Mouse (Mus musculus) urinary bladder, postnatal 4 days (tissue): ENCODE data around the gene Esr2.
A peak's percentile ranks its signal among the peaks of the same experiment; 100 is the strongest.
"Not testable (repeated sequence)": the region's sequence is repeated elsewhere in the genome, so short reads cannot be mapped to it uniquely, and the experiment has no call there.

Experiments used
- DNase-seq, 2 experiments: peaks; one replicate each; pipeline ENCODE4 v3.0.0; 2021 to 2022; ENCODE audit warnings: low spot score in 2 of 2

The Esr2 gene

DNA sequence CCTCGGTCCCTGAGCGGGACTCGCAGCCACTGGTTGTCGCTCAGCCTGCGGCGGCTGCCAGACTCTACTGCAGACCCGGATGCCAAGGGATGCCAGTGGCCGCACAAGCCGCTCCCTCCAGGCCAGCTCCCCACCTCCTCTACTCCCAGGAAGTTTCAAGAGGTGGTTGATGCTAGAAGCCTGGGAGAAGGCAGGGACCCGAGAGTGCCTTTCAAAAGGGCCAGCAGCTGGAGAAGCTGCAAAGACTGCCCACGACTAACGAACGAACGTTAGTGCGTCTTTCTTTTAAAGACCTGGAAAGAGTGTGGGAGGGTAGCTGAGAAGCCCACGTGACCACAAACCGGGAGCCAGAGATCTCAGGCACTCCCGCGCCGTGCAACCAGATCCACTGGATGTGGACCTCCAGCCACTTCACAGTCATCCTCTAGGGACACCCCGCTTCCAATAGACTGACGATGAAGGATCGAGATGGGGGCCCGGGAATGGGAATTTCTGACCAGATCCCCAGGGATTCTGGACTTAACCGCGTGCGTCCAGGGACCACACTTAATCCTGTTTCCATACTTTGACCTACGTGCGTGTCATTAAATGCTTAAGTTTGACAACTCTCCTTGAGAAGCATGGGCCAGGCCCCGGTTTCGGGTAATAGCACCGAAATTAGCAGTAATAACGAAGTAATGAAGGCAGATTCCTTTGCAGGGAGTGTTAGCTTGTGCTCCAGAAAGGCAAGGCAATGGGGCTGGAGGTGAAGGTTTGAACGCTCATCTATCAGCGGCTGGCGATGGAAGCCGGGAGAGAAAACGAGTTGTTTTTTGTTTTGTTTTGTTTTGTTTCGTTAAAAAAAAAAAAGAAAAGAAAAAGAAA lies at the start of gene Esr2:
Gene Esr2, minus strand, starts transcription at position 260 of the 864 bp plus-strand sequence.
- no peak for DNase-seq

DNA sequence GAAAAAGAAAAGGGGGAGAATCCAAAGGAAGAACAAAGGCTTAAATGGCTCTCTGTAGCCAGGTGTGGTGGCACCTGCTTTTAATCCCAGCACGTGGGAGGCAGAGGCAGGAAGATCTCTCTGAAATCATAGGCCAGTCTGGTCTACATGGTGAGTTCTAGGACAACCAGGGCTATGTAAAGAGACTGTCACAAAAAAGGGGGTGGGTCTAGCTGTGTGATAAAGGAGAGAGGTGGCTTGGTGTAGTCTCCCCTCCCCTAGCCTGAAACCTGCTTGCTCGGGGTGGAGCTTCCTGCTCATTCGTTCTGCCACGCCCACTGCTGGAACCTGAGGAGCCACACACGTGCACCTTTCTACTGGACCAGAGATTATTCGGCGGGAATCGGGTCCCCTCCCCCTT lies 45.0 kb upstream of the Esr2 start:
- DNase-seq: not testable (repeated sequence)

DNA sequence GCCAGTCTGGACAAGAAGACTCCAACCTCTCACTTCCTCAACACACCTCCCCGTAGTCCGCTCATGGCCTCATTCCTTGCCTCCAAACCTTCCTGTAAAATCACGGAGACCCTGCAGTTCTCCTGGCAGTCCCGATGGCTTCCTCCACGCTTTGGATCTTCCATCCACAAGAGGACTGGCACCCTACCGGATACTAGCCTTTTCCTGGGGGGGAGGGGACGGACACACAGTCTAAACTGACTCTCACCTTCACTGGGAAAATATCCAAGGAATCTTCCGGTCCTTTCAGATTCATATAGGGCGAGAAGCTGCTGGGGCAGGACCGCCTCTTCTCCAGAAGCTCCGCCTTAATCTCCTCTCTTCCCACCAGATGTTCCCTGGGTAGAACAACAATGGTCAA lies 39.7 kb upstream of the Esr2 start:
- DNase-seq: no peak

DNA sequence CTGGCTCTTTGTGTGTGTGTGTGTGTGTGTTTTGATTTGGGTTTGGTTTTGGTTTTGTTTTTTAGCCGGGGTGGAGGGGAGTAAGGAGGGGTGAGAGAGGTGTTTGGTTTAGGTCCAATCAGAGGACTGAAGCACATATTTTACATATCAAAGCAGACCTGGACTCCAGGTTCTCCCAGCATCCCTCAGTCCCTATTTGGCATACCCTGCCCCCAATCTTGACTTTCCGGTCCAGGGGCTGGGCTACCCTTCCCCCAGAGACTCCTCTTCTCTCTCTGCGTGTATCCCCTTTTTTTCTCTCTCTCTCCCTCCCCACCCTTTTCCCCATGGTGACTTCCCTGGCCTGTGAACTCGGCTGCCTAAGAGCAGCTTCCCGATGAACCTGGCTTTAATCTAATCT lies 38.1 kb upstream of the Esr2 start:
- DNase-seq: no peak

DNA sequence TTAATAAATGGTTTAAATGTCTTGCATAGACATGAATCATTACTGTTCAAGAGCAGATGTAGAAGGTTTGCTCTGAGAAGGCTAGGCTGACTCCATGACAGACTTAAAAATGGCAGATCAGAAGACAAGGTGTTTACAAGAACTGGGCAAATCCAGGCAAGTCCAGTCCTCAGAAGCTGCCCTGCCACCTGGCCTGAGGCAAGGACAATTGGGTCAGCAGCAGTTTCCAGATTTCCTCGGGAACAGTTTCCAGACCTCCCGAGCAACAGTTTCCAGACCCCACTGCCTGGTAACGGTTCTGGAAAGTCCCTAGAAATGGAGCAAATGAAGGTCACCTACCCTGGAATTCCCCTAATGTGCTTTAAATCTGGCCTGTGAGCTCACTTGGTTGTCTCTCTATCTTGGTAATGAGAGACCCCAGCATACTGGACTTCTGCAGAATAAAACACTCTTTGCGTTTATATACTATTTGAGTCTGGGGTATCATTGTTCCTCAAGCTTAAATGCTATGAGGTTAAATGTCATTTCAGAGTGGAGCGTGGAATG lies 32.4 kb upstream of the Esr2 start:
- no peak for DNase-seq

DNA sequence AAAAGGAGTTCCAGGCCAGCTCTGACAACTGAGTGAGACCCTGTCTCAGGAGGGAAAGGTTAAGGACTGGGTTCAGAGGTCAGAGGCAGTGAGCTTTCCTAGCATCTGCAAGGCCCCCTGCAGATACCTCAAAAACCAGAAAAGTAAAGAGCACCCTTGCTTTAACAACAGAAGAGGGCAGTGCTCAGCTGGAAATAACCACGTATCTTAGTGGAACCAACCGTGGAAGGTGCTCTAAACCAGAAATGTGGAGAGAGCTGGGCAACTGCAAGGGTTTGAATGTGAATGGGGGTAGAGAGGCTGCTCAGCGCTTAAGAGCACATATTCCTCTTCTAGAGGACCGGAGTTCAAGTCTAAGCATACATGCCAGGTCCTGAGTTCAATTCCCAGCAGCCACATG lies 23.3 kb upstream of the Esr2 start:
- no peak for DNase-seq

DNA sequence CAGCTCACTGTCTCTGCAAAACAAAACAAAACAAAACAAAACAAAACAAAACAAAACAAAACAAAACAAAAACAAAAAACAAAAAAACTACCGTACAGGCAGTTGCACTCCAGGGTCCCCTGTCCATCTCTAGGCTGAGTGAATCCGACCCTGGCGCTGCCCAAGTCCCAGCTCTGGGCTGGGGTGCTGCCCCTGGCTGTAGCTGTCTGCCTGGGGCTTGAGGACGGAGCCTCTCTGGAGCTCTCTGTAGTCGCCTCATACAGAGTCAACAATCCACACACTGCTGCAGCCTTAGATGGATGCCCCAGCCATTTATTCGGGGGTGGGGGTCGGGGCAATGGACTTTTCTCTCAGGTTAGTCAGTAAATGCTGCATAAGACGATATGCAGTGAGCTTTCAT lies 20.0 kb upstream of the Esr2 start:
- DNase-seq: no peak

DNA sequence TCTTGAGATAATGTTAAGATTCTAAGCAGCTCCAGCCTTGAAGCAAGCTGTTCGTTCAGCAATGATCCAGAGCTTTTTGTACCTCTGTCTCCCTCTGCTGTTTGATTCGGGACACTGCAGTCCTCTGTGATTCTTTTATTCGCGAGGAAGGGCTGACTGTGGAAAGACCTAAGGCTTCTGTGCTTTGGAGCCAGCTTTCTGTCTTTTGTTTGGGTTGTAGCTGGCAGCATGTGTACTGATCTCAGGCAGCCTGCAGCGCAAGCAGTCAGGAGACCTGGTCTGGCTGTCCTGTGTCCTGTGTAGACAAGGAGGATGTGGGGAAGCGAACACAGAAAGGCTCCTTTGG lies 19.6 kb upstream of the Esr2 start:
- DNase-seq: peak; percentile 63 to 68

DNA sequence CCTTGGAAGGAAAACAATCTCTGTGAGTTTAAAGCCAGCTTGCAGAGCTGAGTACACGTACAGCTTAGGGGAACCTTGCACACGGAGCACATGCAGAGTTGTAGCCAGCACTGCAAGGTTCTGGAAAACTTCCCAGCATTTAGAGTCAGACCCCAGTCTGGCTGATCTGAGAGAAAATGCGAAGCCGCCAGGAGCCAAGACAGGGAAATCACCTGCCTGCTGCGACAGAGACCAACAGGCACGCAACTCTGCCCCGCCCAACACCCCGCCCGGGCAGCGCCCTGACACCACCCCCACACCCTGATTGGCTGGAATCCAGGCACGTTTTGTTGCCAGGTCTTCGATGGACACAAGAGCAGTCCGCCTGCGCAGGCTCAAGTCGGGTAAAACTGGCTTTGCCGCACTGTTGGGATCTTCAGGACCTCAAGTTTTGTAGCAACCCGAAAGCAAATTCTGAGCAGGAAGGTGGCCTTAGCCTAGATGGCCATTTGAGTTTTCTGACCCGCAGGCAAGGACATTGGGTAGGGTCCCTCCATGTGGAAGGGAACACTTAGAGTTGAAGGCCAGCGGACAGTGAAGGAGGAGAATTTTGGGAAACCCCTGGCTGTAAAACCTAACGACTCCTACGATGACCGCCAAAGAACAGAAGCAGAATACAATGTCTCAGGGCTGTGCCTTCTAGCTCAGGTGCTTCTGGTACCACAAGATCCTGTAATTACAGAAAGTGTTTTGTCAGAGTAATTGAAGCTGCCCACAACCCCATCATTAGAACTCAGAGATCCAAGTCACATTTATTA lies 19.1 kb upstream of the Esr2 start:
- peak; percentile 83 to 92 for DNase-seq

DNA sequence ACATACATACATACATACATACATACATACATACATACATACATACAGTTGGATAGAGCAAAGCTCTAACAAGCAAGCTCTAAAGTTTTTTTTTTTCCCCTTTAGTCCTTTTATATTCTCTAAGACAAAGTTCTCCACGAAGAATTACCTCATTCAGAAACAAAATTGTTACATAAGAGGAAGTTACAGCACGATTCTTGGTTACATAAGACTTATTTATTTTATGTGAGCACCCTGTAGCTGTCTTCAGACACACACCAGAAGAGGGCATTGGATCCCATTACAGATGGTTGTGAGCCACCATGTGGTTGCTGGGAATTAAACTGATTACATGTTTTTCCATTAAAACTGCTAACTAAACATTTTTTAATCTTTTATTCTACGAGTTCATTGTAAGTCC lies 17.5 kb upstream of the Esr2 start:
- no peak for DNase-seq

DNA sequence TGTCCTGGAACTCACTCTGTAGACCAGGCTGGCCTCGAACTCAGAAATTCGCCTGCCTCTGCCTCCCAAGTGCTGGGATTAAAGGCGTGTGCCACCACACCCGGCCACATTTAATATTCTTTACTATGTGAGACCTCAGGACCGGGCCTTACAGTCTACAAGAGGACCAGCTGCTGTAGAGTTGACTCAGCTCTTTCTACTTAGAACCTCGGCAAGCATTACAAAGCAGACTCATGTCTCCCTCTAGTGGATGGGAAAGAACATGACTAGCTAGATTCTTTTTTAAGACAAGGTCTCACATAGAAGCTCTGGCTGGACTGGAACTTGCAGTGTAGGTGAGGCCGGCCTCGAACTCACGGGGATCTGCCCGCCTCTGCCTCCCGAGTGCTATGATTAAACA lies 13.9 kb upstream of the Esr2 start:
- no peak for DNase-seq

DNA sequence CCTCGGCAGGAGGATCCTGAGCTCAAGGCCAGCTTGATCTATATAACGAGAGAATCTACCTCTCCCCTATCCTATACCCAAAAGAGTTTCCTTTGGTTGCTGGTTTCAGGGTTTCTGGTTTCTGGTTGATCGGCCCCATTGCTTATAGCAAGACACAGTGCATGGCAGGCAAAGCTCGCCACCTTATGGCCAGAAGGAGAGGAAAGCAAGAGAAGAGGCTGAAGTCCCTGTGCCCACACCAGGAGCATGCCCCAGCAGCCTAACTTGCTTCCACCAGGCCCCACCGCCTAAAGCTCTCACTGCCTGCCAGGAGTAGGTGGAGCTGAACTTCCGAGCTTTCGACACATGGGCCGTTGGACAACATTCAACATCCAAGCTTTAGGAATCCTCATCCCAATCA lies 10.8 kb upstream of the Esr2 start:
- DNase-seq: no peak

DNA sequence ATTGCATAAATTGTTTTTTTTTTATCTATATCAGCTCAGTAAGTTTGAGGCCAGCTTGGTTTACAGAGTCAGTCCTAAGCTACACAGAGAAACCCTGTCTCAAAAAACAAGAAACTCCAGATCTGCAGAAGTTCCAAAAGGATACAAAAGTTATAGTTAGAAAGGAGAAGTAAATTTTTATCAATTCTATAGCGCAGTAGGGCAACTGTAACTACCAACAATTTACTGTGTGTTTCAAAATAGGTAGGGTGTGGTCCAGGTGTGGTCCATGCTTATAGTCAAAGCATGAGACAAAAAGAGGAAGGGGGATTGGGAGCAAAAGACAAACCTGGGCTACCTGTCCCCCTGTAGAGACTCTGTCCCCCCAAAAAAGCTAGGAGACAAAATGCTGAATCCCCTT lies 9.4 kb upstream of the Esr2 start:
- no peak for DNase-seq

DNA sequence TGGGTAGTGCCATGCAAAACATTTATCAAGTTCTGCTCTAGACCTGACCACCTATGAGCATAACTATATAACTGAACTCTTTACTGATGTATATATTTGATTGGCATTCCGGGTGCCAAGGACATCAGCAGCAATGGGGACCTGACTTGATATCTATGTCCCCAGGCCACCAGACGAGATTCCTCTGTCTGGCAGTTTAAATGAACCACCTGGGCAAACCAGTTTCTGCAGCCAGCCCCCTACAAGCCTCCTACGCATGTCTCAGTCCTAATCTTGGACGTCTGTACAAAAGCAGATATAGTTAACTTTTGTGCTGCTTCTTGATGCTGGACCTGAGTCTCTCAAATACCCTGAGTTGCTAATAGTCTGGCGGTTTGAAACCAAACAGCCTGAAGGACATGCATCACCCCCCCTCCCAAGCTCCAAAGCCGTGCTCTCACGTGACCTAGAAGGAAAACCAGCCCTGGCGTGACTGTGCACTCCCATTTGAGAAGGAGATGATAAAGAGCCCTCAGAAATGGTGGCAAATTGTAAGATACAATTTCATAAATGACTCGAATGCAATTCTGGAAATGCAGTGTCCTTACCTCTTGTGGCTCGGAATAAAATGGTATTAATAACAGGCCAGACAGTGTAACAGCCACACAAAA lies 8.2 kb upstream of the Esr2 start:
- no peak for DNase-seq

DNA sequence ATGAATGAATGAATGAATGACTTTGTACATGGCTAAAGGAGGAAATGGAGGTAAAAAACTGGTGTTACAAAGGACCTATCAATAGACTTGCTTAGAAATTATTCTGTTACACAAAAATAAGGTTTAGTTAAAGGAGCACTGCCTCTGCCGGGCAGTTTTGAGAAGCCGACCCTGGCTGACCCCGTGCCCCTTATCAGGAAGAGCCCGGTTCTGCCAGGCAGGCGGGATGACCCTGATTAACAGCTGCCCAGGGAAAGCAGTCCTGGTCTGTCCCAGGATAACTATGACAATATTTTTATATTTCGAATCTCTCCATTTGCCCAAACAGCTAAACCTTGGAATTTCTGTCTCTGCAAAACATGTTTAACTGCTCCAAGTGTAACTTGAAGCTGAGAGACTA lies 7.2 kb upstream of the Esr2 start:
- no peak for DNase-seq

DNA sequence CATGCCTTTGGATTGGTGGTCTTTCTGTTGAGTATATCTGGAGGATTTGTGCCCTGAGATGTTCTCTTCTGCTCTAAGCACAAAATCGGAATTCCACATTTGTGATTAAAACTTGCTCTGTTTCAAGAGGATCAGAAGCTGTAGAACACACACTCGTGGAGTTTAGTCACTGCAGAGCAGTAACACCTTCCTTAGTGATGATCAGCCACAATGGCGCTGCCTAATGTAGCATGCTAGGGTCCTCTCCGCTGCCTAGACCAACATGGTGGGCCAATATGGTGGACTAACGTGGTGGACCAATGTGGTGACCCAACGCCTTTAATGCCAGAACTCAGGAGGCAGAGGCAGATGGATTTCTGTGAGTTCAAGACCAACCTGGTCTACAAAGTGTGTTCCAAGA lies 5.8 kb upstream of the Esr2 start:
- DNase-seq: no peak

DNA sequence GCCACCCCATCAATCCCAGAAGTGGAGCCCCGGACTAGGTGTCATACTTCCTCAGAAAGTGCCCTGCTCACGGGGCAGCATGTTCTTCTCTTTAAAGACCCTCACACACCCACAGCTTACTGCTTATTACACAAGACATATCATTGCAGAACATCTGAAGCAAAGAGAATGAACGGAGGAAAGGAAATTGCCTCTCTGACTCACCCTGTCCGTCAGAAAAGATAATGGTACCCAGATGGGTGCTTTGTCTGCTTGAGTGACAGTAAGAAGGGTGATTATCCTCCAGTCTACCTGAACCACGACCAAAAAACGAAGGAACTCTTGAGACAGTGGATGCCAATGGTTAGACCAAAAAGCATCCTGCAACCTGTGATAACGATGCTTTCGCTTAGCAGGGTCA lies 4.4 kb upstream of the Esr2 start:
- DNase-seq: no peak

DNA sequence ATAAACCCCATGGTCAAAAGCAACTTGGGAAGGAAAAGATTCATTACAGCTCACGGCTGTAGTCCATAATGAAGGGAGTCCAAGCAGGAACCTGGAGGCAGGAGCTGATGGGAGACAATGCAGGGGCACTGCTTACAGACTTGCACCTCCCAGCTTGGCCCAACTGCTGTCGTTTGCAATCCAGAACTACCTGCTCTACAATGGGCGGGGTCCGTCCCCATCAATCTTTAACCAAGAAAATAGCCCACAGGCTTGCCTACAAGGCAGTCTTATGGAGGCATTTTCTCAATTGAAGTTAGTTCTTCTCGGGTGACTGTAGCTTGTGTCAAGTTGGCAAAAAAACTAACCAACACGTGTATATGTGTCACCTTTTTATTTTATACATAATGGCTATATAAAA lies 3.4 kb upstream of the Esr2 start:
- no peak for DNase-seq

DNA sequence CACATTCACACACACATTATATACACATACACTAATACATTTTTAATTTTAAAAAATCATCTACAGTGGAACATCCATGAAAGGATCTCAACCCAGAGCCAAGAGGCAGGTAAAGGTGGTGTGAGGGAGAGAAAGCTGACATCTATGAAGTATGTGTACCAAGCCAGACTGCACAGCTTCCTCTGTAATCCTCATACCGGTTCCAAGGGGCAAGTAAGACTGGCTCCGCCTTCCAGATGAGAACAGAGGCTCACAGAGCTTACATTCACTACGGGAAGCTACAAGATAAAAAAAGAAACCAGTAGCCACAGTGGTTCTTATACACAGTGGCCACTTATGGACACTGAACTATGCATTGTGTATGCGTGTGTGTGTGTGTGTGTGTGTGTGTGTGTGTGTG lies 2.5 kb upstream of the Esr2 start:
- DNase-seq: no peak

DNA sequence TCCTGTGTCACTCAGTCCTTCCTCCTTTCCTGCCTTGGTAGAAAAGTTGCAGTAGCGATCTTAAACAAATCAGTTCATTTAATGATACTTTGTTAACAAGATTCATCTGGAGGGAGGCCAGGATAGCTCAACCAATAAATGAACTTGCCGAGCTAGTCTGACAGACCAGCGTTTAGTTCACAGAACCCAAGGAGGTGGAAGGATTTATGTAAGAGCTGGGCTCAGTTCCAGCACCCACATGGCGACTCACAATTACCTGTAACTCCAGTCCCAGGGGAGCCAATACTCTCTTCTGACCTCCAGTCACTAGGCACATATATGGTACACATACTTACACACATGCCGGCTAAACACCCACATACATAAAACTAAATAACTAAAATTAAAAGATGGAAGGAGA lies 2.0 kb upstream of the Esr2 start:
- no peak for DNase-seq

DNA sequence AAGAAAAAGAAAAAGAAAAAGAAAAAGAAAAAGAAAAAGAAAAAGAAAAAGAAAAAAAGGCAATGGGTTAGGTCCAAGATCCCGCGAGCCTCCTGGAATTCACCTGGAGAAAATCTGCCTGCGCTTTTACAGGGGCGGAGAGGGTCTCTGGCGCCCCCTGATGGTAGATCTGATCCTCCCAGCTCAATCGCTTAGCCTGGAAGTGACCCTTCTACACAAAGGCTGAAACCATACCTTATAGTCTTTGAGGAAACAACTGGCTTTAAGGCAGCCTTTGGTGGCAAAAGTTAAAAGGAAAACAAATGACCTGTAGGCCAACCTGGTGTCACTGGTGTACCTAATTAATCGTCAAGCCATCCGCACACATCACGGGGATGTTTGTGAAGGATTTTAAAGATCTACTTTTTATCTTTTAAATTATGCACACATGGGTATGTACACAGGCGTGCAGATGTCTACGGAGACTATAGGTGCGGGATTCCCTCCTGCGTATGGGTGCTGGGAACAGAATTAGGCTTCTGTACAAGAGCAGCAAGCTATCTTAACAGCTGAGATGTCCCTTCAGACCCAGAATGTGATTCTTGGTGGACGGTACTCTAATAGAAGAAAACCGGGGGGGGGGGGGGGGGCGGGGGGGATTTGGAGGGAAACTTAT lies 932 bp upstream of the Esr2 start:
- peak in 1 of 2 experiments; percentile 73 for DNase-seq

DNA sequence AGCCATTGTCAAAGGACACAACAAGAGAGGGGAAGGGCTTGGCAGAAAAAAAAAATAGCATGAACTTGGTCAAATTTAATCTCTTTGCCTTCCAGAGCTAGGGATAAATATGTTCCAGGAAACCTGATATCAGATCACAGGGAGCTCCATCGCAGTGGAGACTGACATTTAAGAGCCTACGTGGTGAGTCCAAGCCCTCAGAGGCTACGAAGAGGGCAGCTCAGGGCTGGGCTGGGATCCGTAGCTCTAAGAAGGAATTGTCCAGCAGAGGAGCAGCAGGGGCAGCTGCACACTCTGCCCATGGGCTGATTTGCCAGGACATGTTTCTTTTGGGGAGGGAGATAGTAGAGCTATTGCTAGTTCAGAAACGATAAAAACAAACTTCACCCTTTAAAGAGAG lies 11.4 kb downstream of the Esr2 start:
- DNase-seq: no peak
